Mouse (Mus musculus): ENCODE data around the gene Mreg.

Gene Mreg

GRCm38 (mm10) chr1:72191449-72191848 lies 20.7 kb downstream of the Mreg start:
- DNase-seq (ENCODE audit: low spot score), result no peak

- no peak for DNase-seq (ENCODE audit: low spot score)
Measured at GRCm38 (mm10) chr1:72188142-72188738, 23.9 kb downstream of the Mreg start.

- DNase-seq (ENCODE audit: low spot score), result no peak
Measured at GRCm38 (mm10) chr1:72187486-72187885, 24.6 kb downstream of the Mreg start.

GRCm38 (mm10) chr1:72186151-72186550 lies 26.0 kb downstream of the Mreg start:
- no peak for DNase-seq (ENCODE audit: low spot score)

GRCm38 (mm10) chr1:72183554-72183953 lies 28.6 kb downstream of the Mreg start:
- DNase-seq (ENCODE audit: low spot score), result no peak

- DNase-seq (ENCODE audit: low spot score), result no peak
Measured at GRCm38 (mm10) chr1:72182930-72183499, 29.1 kb downstream of the Mreg start.

GRCm38 (mm10) chr1:72179947-72180346 lies 32.2 kb downstream of the Mreg start:
- no peak for DNase-seq (ENCODE audit: low spot score)

GRCm38 (mm10) chr1:72176239-72176638 lies 35.9 kb downstream of the Mreg start:
- no peak for DNase-seq (ENCODE audit: low spot score)

GRCm38 (mm10) chr1:72174183-72174582 lies 37.9 kb downstream of the Mreg start:
- DNase-seq (ENCODE audit: low spot score), result no peak

- DNase-seq (ENCODE audit: low spot score), result no peak
Measured at GRCm38 (mm10) chr1:72173402-72174051, 38.6 kb downstream of the Mreg start.

GRCm38 (mm10) chr1:72172788-72173187 lies 39.3 kb downstream of the Mreg start:
- no peak for DNase-seq (ENCODE audit: low spot score)

GRCm38 (mm10) chr1:72171001-72171860 lies 40.9 kb downstream of the Mreg start:
- DNase-seq (ENCODE audit: low spot score), result no peak

GRCm38 (mm10) chr1:72167024-72167423 lies 45.1 kb downstream of the Mreg start:
- no peak for DNase-seq (ENCODE audit: low spot score)

- DNase-seq (ENCODE audit: low spot score), result no peak
Measured at GRCm38 (mm10) chr1:72166468-72166814, 45.7 kb downstream of the Mreg start.

GRCm38 (mm10) chr1:72165723-72166467 lies 46.2 kb downstream of the Mreg start:
- no peak for DNase-seq (ENCODE audit: low spot score)

- DNase-seq (ENCODE audit: low spot score), result no peak
Measured at GRCm38 (mm10) chr1:72160321-72160720, 51.8 kb downstream of the Mreg start.

- DNase-seq (ENCODE audit: low spot score), result no peak
Measured at GRCm38 (mm10) chr1:72145041-72145440, 67.1 kb downstream of the Mreg start.

- no peak for DNase-seq (ENCODE audit: low spot score)
Measured at GRCm38 (mm10) chr1:72144426-72144825, 67.7 kb downstream of the Mreg start.

GRCm38 (mm10) chr1:72141893-72142480 lies 70.1 kb downstream of the Mreg start:
- DNase-seq (ENCODE audit: low spot score), result peak; percentile 59

GRCm38 (mm10) chr1:72136101-72136500 lies 76.0 kb downstream of the Mreg start:
- DNase-seq (ENCODE audit: low spot score), result no peak

- DNase-seq (ENCODE audit: low spot score), result no peak
Measured at GRCm38 (mm10) chr1:72134534-72134933, 77.6 kb downstream of the Mreg start.
